Mouse (Mus musculus) E14TG2a.4 (cell line): Measurements from ENCODE around the gene Aida.

Source experiments
- CTCF ChIP-seq: conservative IDR thresholded peaks from 2 replicates; pipeline ENCODE4 v1.5.1; 2014; ENCODE audit warnings: low read length
- NANOG ChIP-seq: IDR thresholded peaks from 2 replicates; pipeline ENCODE4 v1.6.1; 2014; ENCODE audit warnings: borderline replicate concordance, low read length, mixed read lengths
- POU5F1 ChIP-seq: IDR thresholded peaks from 2 replicates; pipeline ENCODE4 v1.6.1; 2014; ENCODE audit warnings: low read length, borderline replicate concordance

GRCm38 (mm10) chr1:183252574-183252973 is 43.8 kb upstream of the Aida start:
- no peak for TF ChIP-seq CTCF
- no peak for TF ChIP-seq NANOG
- TF ChIP-seq POU5F1 = no peak
